In genomic region chr3:41491185-41491584, GRCm38 (mm10) we compare ENCODE assay signal across 24 mouse cellular contexts.
A peak's percentile ranks its signal among the peaks of the same experiment; 100 is the strongest.
DNase-seq lines count a peak whose midpoint lies in the region; ATAC-seq and TF ChIP-seq lines count a peak whose summit lies in the region.
"Had no signal": no experiment of that assay in that cellular context is flagged by ENCODE, and none has a peak within 500 bp of the region (broad histone marks: within the 10 kb centered on the region; RNA-seq: fewer than 3 reads in every experiment).

No protein-coding gene starts in this region.

- H3K27me3 ChIP-seq in liver, adult 2 months (ENCODE audit: control insufficient read depth, insufficient read depth, low read length) = no peaks in the 10 kb centered on the region
- no peaks in the 10 kb centered on the region for H3K27me3 ChIP-seq in liver, embryonic 11.5 days (replicated peaks; ENCODE audit: control insufficient read depth, insufficient read depth, low read length)
- no peaks in the 10 kb centered on the region for H3K27me3 ChIP-seq in MEL (ENCODE audit: control insufficient read depth in 1 of 2, insufficient read depth in 2 of 2, low read length in 2 of 2)
- H3K27me3 ChIP-seq in stomach, postnatal 0 days (ENCODE audit: control insufficient read depth, insufficient read depth, low read length) = no peaks in the 10 kb centered on the region
- H3K27me3 ChIP-seq: heart, embryonic 15.5 days; midbrain, embryonic 12.5 days had no signal

- H3K4me1 ChIP-seq in liver, adult 2 months (ENCODE audit: control insufficient read depth, insufficient read depth, low read length) = peaks cover 15% of the 10 kb centered on the region
- no peaks in the 10 kb centered on the region for H3K4me1 ChIP-seq in liver, embryonic 11.5 days (replicated peaks; ENCODE audit: control insufficient read depth, insufficient read depth, low read length)
- peaks cover 0 to 5% of the 10 kb centered on the region in 2 experiments; a peak in 3 of 4 replicates for H3K4me1 ChIP-seq in MEL (ENCODE audit: control insufficient read depth in 1 of 2, insufficient read depth in 2 of 2, low read length in 2 of 2)
- no peaks in the 10 kb centered on the region for H3K4me1 ChIP-seq in stomach, postnatal 0 days (replicated peaks; ENCODE audit: control insufficient read depth, insufficient read depth)
- H3K4me1 ChIP-seq: forebrain, embryonic 10.5 days; midbrain, embryonic 12.5 days had no signal

- TF ChIP-seq POLR2A in liver, adult 2 months (IDR thresholded peaks at IDR 0.05; ENCODE audit: extremely low read depth, insufficient read depth, low read length) = no peak
- no peak for TF ChIP-seq POLR2A in MEL (IDR thresholded peaks at IDR 0.05; ENCODE audit: control insufficient read depth in 1 of 2, insufficient read depth in 1 of 2, low read depth in 1 of 2, low read length in 2 of 2, poor library complexity in 1 of 2)

- WGBS in liver, adult 2 months = 89% methylated on average over 4 of the region's 4 CpGs
- 84% methylated on average over 4 of the region's 4 CpGs for whole genome bisulfite sequencing in liver, embryonic 11.5 days
- 79% methylated on average over 4 of the region's 4 CpGs for WGBS in stomach, postnatal 0 days

- ATAC-seq in liver, embryonic 11.5 days (replicated peaks; ENCODE audit: low FRiP score) = no peak
- ATAC-seq in stomach, postnatal 0 days (ENCODE audit: low FRiP score, low TSS enrichment) = no peak
- ATAC-seq: CD4-positive, CD25-positive, alpha-beta regulatory T cell, adult 4 months; forebrain, embryonic 16.5 days; inflammation-experienced regulatory T-cells, adult 6 months had no signal

- peak overlapping the region; percentile 3 for H3K27ac ChIP-seq in liver, adult 2 months (replicated peaks; ENCODE audit: insufficient read depth, low read depth, low read length)
- H3K27ac ChIP-seq in liver, embryonic 11.5 days (ENCODE audit: low read depth, low read length) = no peak overlapping the region
- H3K27ac ChIP-seq in MEL (ENCODE audit: control insufficient read depth, low read depth, low read length) = no peak overlapping the region
- no peak overlapping the region for H3K27ac ChIP-seq in stomach, postnatal 0 days (replicated peaks)
- H3K27ac ChIP-seq: forebrain, embryonic 10.5 days; heart, embryonic 15.5 days; hindbrain, embryonic 14.5 days; limb, embryonic 13.5 days; liver, embryonic 14.5 days; lung, embryonic 15.5 days; midbrain, embryonic 12.5 days had no signal

- TF ChIP-seq CTCF in liver, adult 2 months (IDR thresholded peaks at IDR 0.05; ENCODE audit: low read depth, low read length) = no peak
- TF ChIP-seq CTCF in MEL (IDR thresholded peaks at IDR 0.05 in 2 of 3, conservative IDR thresholded peaks at IDR 0.05 in 1 of 3; ENCODE audit: control insufficient read depth in 1 of 3, insufficient read depth in 1 of 3, low read depth in 2 of 3, low read length in 3 of 3, poor library complexity in 1 of 3, severe bottlenecking in 1 of 3) = no peak
- peak; percentile 5; the same call in 1 of the 2 replicates for TF ChIP-seq CTCF in stomach, postnatal 0 days (IDR thresholded peaks at IDR 0.05; ENCODE audit: low read depth)

- H3K36me3 ChIP-seq in liver, adult 2 months (ENCODE audit: control insufficient read depth, insufficient read depth, low read length) = no peaks in the 10 kb centered on the region
- no peaks in the 10 kb centered on the region for H3K36me3 ChIP-seq in liver, embryonic 11.5 days (ENCODE audit: control insufficient read depth, insufficient read depth, low read length)
- H3K36me3 ChIP-seq in MEL (ENCODE audit: control insufficient read depth in 1 of 2, insufficient read depth in 2 of 2, low read length in 2 of 2) = peaks cover 0 to 20% of the 10 kb centered on the region in 2 experiments; a peak in 2 of 4 replicates
- H3K36me3 ChIP-seq in stomach, postnatal 0 days (ENCODE audit: control insufficient read depth, insufficient read depth, low read length) = no peaks in the 10 kb centered on the region
- H3K36me3 ChIP-seq: forebrain, embryonic 10.5 days; heart, embryonic 15.5 days; limb, embryonic 13.5 days; lung, embryonic 15.5 days; midbrain, embryonic 12.5 days had no signal

- no peak overlapping the region for H3K4me2 ChIP-seq in liver, embryonic 11.5 days
- H3K4me2 ChIP-seq in stomach, postnatal 0 days (replicated peaks; ENCODE audit: low read depth) = no peak overlapping the region
- H3K4me2 ChIP-seq: heart, embryonic 15.5 days; hindbrain, embryonic 14.5 days; limb, embryonic 13.5 days; lung, embryonic 15.5 days; midbrain, embryonic 12.5 days had no signal

- TF ChIP-seq RAD21 in MEL (IDR thresholded peaks at IDR 0.05; ENCODE audit: low read depth, low read length) = no peak

- TF ChIP-seq EP300 in MEL (IDR thresholded peaks at IDR 0.05; ENCODE audit: low read depth in 1 of 2, low read length in 2 of 2) = no peak
- no peak for TF ChIP-seq EP300 in stomach, postnatal 0 days (optimal IDR thresholded peaks at IDR 0.05)

- peak; percentile 40 for DNase-seq in adrenal gland, postnatal 14 days
- no peak for DNase-seq in adrenal gland, postnatal 25 days
- no peak for DNase-seq in liver, adult 2 months (ENCODE audit: extremely low read depth, low read depth, low spot score)
- no peak for DNase-seq in liver, embryonic 11.5 days (ENCODE audit: low spot score)
- DNase-seq in MEL (ENCODE audit: low read depth, low spot score) = peak; percentile 11
- no peak for DNase-seq in stomach, postnatal 0 days (ENCODE audit: low spot score)
- no peak for DNase-seq in spleen, postnatal 10 days (ENCODE audit: low spot score in 2 of 2)
- DNase-seq: adrenal gland, adult 2 months; cerebellum, adult 11 months; cerebellum, postnatal 10 days; gastrocnemius, postnatal 25 days; heart, adult 18-20 months; heart, postnatal 36 days; kidney, postnatal 4 days had no signal

- H3K79me2 ChIP-seq in liver, adult 2 months (ENCODE audit: control insufficient read depth, insufficient read depth, low read length) = no peaks in the 10 kb centered on the region
- peaks cover 6% of the 10 kb centered on the region for H3K79me2 ChIP-seq in MEL (ENCODE audit: control insufficient read depth, insufficient read depth, low read length, poor library complexity)

- no peak overlapping the region for H3K9ac ChIP-seq in liver, adult 2 months (ENCODE audit: low read depth, low read length)
- no peak overlapping the region for H3K9ac ChIP-seq in liver, embryonic 11.5 days (ENCODE audit: low read depth, low read length)
- H3K9ac ChIP-seq in MEL (ENCODE audit: control insufficient read depth, low read depth, low read length, poor library complexity, severe bottlenecking) = no peak overlapping the region
- no peak overlapping the region for H3K9ac ChIP-seq in stomach, postnatal 0 days (ENCODE audit: low read length)
- H3K9ac ChIP-seq: heart, embryonic 15.5 days; hindbrain, embryonic 14.5 days; limb, embryonic 13.5 days; liver, embryonic 14.5 days; lung, embryonic 15.5 days; midbrain, embryonic 12.5 days had no signal

- H3K9me3 ChIP-seq in liver, embryonic 11.5 days (ENCODE audit: control insufficient read depth, low read length) = no peaks in the 10 kb centered on the region
- H3K9me3 ChIP-seq in MEL (replicated peaks; ENCODE audit: insufficient read depth, low read length) = no peaks in the 10 kb centered on the region
- no peaks in the 10 kb centered on the region for H3K9me3 ChIP-seq in stomach, postnatal 0 days (ENCODE audit: control insufficient read depth, low read length)
- H3K9me3 ChIP-seq: forebrain, embryonic 10.5 days; heart, embryonic 15.5 days; limb, embryonic 13.5 days; lung, embryonic 15.5 days; midbrain, embryonic 12.5 days had no signal

- H3K4me3 ChIP-seq in liver, adult 2 months (ENCODE audit: insufficient read depth, low read depth, low read length) = no peak overlapping the region
- no peak overlapping the region for H3K4me3 ChIP-seq in liver, embryonic 11.5 days (ENCODE audit: low read depth, low read length)
- no peak overlapping the region for H3K4me3 ChIP-seq in MEL (ENCODE audit: control insufficient read depth in 1 of 2, insufficient read depth in 1 of 2, low read depth in 2 of 2, low read length in 2 of 2)
- no peak overlapping the region for H3K4me3 ChIP-seq in stomach, postnatal 0 days (ENCODE audit: low read depth, low read length)
- H3K4me3 ChIP-seq: forebrain, embryonic 10.5 days; heart, embryonic 15.5 days; limb, embryonic 13.5 days; lung, embryonic 15.5 days; midbrain, embryonic 12.5 days had no signal

TF ChIP-seq in MEL, 35 proteins besides CTCF, POLR2A, EP300 and RAD21:
- TF ChIP-seq MYC (IDR thresholded peaks at IDR 0.05; ENCODE audit: low read depth, low read length) = no peak
- no peak for TF ChIP-seq GATA1 (IDR thresholded peaks at IDR 0.05; ENCODE audit: low read depth, low read length)
- no peak for TF ChIP-seq RCOR1 (IDR thresholded peaks at IDR 0.05; ENCODE audit: low read depth, low read length)
- TF ChIP-seq MAX (IDR thresholded peaks at IDR 0.05; ENCODE audit: low read length) = no peak
- no peak for TF ChIP-seq ELF1 (IDR thresholded peaks at IDR 0.05; ENCODE audit: low read depth, low read length)
- TF ChIP-seq HCFC1 (IDR thresholded peaks at IDR 0.05; ENCODE audit: low read depth, low read length) = no peak
- no peak for TF ChIP-seq SMC3 (IDR thresholded peaks at IDR 0.05; ENCODE audit: low read depth, low read length)
- TF ChIP-seq ZMIZ1 (IDR thresholded peaks at IDR 0.05; ENCODE audit: low read depth, low read length) = no peak
- no peak for TF ChIP-seq JUND (IDR thresholded peaks at IDR 0.05; ENCODE audit: low read depth, low read length)
- TF ChIP-seq ZNF384 (IDR thresholded peaks at IDR 0.05; ENCODE audit: low read depth, low read length) = no peak
- no peak for TF ChIP-seq TAL1 (IDR thresholded peaks at IDR 0.05; ENCODE audit: low read length)
- TF ChIP-seq KAT2A (conservative IDR thresholded peaks at IDR 0.05; ENCODE audit: low read depth, low read length) = no peak
- no peak for TF ChIP-seq GABPA (IDR thresholded peaks at IDR 0.05; ENCODE audit: low read depth, low read length)
- no peak for TF ChIP-seq MXI1 (IDR thresholded peaks at IDR 0.05; ENCODE audit: low read depth, low read length)
- TF ChIP-seq E2F4 (IDR thresholded peaks at IDR 0.05; ENCODE audit: borderline replicate concordance, low read depth, low read length) = no peak
- no peak for TF ChIP-seq ETS1 (IDR thresholded peaks at IDR 0.05; ENCODE audit: low read depth, low read length)
- TF ChIP-seq MAZ (IDR thresholded peaks at IDR 0.05; ENCODE audit: low read depth, low read length) = no peak
- TF ChIP-seq BHLHE40 (IDR thresholded peaks at IDR 0.05; ENCODE audit: borderline replicate concordance, low read depth, low read length) = no peak
- TF ChIP-seq ZC3H11A (IDR thresholded peaks at IDR 0.05; ENCODE audit: low read depth, low read length) = no peak

Comparison
In these comparisons a context has a peak if more than half of its experiments do, and no peak if none do; other contexts are left out.
1. DNase-seq: peak in adrenal gland, postnatal 14 days (single experiment) and MEL (single experiment); none in adrenal gland, postnatal 25 days (single experiment), liver, adult 2 months (single experiment), liver, embryonic 11.5 days (single experiment), stomach, postnatal 0 days (single experiment) and spleen, postnatal 10 days (0 of 2).